ENCODE assay signal across 7 mouse cellular contexts in genomic region chr1:180279648-180280047, GRCm38 (mm10). TPM values are rescaled to one million over a fixed set of nuclear protein-coding genes. Genes with fewer than 3 reads are reported as not detected.
DNase-seq lines count a peak whose midpoint lies in the region; ATAC-seq and TF ChIP-seq lines count a peak whose summit lies in the region.

No protein-coding gene starts in this region.

- in situ Hi-C loops in ES-E14 (cut with MboI; ENCODE audit: low sequenced_read_pairs in 2 of 2, unreplicated experiment in 2 of 2), result loop anchor here in 1 of 2 experiments (10.0 kb wide), 2 partner anchors 125 to 145 kb away; no protein-coding TSS in a partner anchor

- no peak overlapping the region for H3K9ac ChIP-seq in ES-E14 (ENCODE audit: insufficient read depth, low read depth, low read length, poor library complexity, severe bottlenecking)
- H3K9ac ChIP-seq in liver, embryonic 16.5 days (ENCODE audit: low read depth, low read length), result no peak overlapping the region

- H3K4me3 ChIP-seq in ES-E14 (ENCODE audit: insufficient read depth in 1 of 2, low read depth in 1 of 2, low read length in 2 of 2, poor library complexity in 1 of 2, severe bottlenecking in 1 of 2), result no peak overlapping the region
- no peak overlapping the region; the same call in 1 of the 2 replicates for H3K4me3 ChIP-seq in liver, embryonic 16.5 days (ENCODE audit: low read depth, low read length)

- 23% methylated on average over 7 of the region's 7 CpGs for WGBS in liver, embryonic 16.5 days (ENCODE audit: insufficient replicate concordance)

- H3K4me1 ChIP-seq in ES-E14 (ENCODE audit: control insufficient read depth in 2 of 2, insufficient read depth in 2 of 2, low read length in 2 of 2, poor library complexity in 1 of 2), result peaks cover 0 to 8% of the 10 kb centered on the region in 2 experiments; a peak in 2 of 4 replicates
- H3K4me1 ChIP-seq in liver, embryonic 16.5 days (ENCODE audit: control insufficient read depth, low read depth, low read length), result peaks cover 8% of the 10 kb centered on the region

- H3K27ac ChIP-seq in ES-E14 (ENCODE audit: insufficient read depth, low read depth, low read length, poor library complexity, severe bottlenecking), result no peak overlapping the region
- peak overlapping the region; percentile 36; the same call in 1 of the 2 replicates for H3K27ac ChIP-seq in liver, embryonic 16.5 days (ENCODE audit: low read length)

- H3K27me3 ChIP-seq in liver, embryonic 16.5 days (ENCODE audit: control insufficient read depth, insufficient read depth, low read depth, low read length), result no peaks in the 10 kb centered on the region

- no peaks in the 10 kb centered on the region for H3K9me3 ChIP-seq in ES-E14 (ENCODE audit: control insufficient read depth, insufficient read depth, low read depth, low read length)
- no peaks in the 10 kb centered on the region for H3K9me3 ChIP-seq in liver, embryonic 16.5 days (replicated peaks; ENCODE audit: control insufficient read depth, low read length)

- H3K36me3 ChIP-seq in ES-E14 (ENCODE audit: control insufficient read depth, insufficient read depth, low read length, poor library complexity, severe bottlenecking), result no peaks in the 10 kb centered on the region
- no peaks in the 10 kb centered on the region for H3K36me3 ChIP-seq in liver, embryonic 16.5 days (ENCODE audit: control insufficient read depth, insufficient read depth)

- H3K4me2 ChIP-seq in liver, embryonic 16.5 days (ENCODE audit: low read depth, low read length), result peak overlapping the region; percentile 37

- DNase-seq in CD4-positive helper T cell, adult 2 months (ENCODE audit: low read depth, low spot score), result peak; percentile 88
- DNase-seq in ES-E14 (ENCODE audit: low read depth, low spot score), result peak; percentile 46
- DNase-seq in cerebellum, postnatal 14 days, result peak; percentile 55 to 62
- DNase-seq in heart, postnatal 4 days, result peak; percentile 83
- DNase-seq in spleen, postnatal 14 days (ENCODE audit: low spot score in 2 of 2), result peak; percentile 23 to 26
- no peak for DNase-seq in frontal cortex, postnatal 36 days (ENCODE audit: low spot score in 2 of 2)

- peak; percentile 93 for ATAC-seq in liver, embryonic 16.5 days (ENCODE audit: low read depth)

TF ChIP-seq in ES-E14, 5 proteins besides CTCF, POLR2A, EP300 and RAD21:
- no peak for TF ChIP-seq ZC3H11A (IDR thresholded peaks at IDR 0.05; ENCODE audit: borderline replicate concordance, low read depth, low read length)
- no peak for TF ChIP-seq ZNF384 (IDR thresholded peaks at IDR 0.05; ENCODE audit: low read depth, low read length)
- TF ChIP-seq MAFK (IDR thresholded peaks at IDR 0.05; ENCODE audit: insufficient read depth, low read depth, low read length), result no peak
- no peak for TF ChIP-seq CHD2 (IDR thresholded peaks at IDR 0.05; ENCODE audit: low read depth, low read length)
- TF ChIP-seq HCFC1 (IDR thresholded peaks at IDR 0.05; ENCODE audit: borderline replicate concordance, insufficient read depth, low read length), result no peak

RNA-seq across cellular contexts. Expression of gene Psen2, which starts 16.4 kb away (rescaled TPM):
- total RNA-seq in ES-E14 (2012; rRNA removed), result 13.6 and 24.6 TPM in 2 replicates
- 10 to 100 TPM; 12.5 to 12.7 TPM for total RNA-seq in heart, postnatal 4 days (2021)
- polyA plus RNA-seq in liver, embryonic 16.5 days (2015; fragmentation: Nextera tagmentation; extraction: Ambion mirVana), result 32.2 and 37.0 TPM in 2 replicates

RNA-seq across cellular contexts. Expression of gene Itpkb, which starts 50.6 kb away (rescaled TPM):
- 2.8 and 3.3 TPM in 2 replicates for total RNA-seq in ES-E14 (2012; rRNA removed)
- 10 to 100 TPM; 62.2 to 67.2 TPM for total RNA-seq in heart, postnatal 4 days (2021)
- polyA plus RNA-seq in liver, embryonic 16.5 days (2015; fragmentation: Nextera tagmentation; extraction: Ambion mirVana), result 1.2 and 1.4 TPM in 2 replicates

Comparison
In these comparisons a context has a peak if more than half of its experiments do, and no peak if none do; other contexts are left out.
1. DNase-seq: peak in CD4-positive helper T cell, adult 2 months (single experiment), ES-E14 (single experiment), cerebellum, postnatal 14 days (2 of 2), heart, postnatal 4 days (single experiment) and spleen, postnatal 14 days (2 of 2); none in frontal cortex, postnatal 36 days (0 of 2).
2. RNA of gene Itpkb, which starts 50.6 kb away (total RNA-seq): 62.2 to 67.2 TPM in heart, postnatal 4 days; 2.8 to 3.3 TPM in ES-E14; every median in the first group is over 10 times any median in the second.